Mouse (Mus musculus) spleen, postnatal 36 days (tissue): ENCODE measurements around the gene Gnl3l.

Experiments used
- DNase-seq, 2 experiments: peaks; one replicate each; pipeline ENCODE4 v3.0.0; 2022; ENCODE audit warnings: low spot score in 2 of 2, mixed read lengths in 1 of 2

Gnl3l gene

DNA sequence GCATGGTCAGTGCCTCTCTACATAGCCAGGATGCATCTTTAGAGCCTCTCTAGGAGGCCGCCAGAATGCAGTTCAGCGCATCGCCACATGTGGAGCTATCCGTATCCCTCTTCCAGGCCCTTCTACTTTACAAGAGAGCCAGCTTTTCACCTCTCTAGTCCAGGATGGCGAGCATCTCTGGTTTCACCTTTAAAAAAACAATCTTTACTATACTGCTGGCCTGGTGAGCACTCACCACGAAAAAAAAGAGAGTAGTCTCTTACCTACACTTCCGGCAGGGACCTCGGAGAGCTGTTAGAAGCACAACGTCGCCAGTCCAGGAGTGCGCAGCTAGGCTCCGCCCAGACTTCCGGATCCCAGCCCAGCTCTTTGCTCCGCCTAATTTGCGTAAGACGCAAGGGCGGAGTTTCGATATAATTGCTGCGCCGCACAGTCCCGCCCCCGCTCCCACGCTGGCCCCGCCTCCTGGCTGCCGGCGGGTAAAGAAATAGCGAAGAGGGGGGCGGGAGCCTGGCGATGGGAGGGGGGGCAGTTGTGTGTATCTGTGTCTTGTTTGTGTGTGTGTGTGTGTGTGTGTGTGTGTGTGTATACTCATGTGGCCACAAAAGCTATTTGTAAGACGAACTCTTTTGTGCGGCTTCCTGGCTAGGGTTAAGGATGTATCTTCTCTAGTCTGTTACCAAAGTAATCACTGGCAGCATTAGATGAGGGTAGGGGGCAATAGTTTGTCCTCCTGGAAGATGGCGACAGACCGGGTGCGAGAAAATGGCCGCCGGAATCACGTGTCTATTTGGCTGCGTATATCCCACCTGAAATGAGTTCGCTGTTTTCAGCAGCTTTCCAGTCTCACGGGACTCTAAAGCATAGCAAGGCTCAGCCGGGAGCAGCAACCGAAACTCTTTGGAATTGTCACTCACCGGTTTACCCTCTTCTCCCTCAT is at the start of gene Gnl3l:
Gene Gnl3l (minus strand): TSS at position 385 of the 940 bp plus-strand sequence.
- DNase-seq = peak; percentile 89

GRCm38 (mm10) chrX:151066071-151066666 is 49.0 kb upstream of the Gnl3l start:
- DNase-seq = no peak

- DNase-seq = no peak
Measured at GRCm38 (mm10) chrX:151061615-151062299, 44.6 kb upstream of the Gnl3l start.

DNA sequence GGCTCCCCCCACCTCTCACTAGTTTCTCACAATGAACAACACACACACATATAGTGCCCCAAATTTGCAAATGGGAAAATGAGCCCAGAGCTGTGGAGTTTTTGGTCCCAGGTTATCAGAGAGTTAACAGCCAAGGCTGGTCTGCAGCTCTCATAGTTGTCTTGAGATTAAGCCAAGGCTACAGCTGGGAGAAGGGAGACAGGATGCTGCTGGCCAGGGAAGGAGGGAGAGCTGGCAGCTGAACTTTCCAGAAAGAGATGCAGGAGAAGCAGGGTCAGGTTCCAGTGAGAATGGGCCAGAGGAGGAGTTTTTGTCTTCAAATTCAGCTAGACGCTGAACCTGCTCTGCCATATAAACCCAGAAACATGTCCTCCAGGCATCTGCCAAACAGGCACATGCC is 42.2 kb upstream of the Gnl3l start:
- DNase-seq = no peak

DNA sequence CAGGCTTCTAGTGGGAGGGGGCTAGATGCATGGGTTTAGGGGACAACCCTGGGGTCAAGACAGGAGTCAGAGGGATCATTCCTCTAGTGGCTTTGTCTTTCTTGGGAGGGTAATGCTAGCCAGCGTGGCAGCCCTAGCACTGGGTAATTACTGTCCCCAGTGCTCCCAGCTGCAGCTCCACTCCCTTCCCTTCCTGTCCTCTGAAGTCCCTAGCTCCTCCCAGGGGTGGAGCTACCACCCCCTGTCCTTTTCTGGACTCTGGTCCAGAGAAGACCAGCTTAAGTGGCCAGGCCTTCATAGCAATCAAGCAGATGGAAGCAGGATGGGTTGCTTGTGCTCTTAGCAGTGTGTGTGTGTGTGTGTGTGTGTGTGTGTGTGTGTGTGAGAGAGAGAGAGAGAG is 38.4 kb upstream of the Gnl3l start:
- DNase-seq = no peak

DNA sequence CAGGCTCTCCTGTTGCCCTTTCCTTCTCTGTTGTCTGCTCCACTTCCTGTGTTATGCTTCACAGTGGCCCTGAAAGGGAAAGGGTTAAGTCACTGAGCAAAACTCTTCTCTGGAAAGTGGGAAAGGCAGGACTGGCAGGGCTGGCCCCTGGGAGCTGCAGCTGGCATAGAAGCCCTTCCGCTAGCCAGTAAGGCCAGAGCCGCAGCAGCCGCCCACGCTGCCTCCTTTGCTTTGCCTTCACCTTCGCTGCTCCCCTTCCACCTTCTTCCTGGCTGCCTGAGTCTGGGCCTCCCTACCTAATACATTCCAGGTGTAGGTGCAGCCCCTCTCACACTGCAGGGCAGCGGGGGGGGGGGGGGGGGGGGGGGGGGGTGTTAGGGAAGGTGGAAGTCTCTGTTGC is 37.4 kb upstream of the Gnl3l start:
- no peak for DNase-seq

- no peak for DNase-seq
Measured at GRCm38 (mm10) chrX:151050337-151050736, 33.2 kb upstream of the Gnl3l start.

GRCm38 (mm10) chrX:151049661-151050215 is 32.6 kb upstream of the Gnl3l start:
- no peak for DNase-seq

- no peak for DNase-seq
Measured at GRCm38 (mm10) chrX:151047431-151048058, 30.4 kb upstream of the Gnl3l start.

GRCm38 (mm10) chrX:151046777-151047430 is 29.8 kb upstream of the Gnl3l start:
- peak; percentile 18 to 23 for DNase-seq

DNA sequence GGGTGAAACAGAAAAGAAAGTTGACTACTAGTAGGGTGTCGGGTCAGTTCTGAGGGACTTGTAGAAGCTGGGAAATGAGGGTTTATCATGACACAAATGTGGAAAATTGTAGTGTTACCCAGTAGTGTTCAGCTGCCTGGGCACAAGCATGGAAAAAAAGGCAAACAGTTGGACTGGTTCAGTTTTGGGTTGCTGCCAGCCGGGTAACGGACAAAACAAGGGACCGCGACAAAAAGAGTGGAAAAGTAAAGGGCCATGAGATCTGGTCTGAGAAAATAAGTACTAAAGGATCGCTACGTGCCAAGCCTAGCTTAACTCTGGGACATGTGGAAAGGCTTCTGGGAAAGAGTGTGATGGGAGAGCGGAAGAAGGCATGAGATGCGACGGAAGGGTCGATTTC is 29.2 kb upstream of the Gnl3l start:
- no peak for DNase-seq

DNA sequence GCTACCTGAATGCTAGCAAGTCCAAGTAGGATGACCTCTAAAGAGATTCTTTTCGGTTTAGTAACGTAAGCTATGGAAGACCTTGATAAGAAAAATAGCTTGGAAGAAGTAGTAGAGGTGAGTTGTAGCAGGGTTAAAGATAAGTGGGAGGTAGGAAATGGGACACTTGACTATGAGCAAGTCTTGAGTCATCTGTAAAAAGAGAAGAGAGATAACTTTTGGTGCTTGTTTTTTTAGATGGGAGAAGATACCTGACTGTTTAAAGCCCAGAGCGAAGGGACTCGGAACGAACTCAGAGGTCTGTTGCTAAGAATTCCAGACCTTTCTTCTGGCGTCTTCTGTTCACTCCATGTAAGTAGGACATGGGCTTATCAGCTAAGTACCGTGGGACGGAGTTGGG is 28.7 kb upstream of the Gnl3l start, which contains the start of gene Fgd1:
Gene Fgd1 (plus strand): TSS at position 301 of the 400 bp plus-strand sequence.
- DNase-seq = no peak

DNA sequence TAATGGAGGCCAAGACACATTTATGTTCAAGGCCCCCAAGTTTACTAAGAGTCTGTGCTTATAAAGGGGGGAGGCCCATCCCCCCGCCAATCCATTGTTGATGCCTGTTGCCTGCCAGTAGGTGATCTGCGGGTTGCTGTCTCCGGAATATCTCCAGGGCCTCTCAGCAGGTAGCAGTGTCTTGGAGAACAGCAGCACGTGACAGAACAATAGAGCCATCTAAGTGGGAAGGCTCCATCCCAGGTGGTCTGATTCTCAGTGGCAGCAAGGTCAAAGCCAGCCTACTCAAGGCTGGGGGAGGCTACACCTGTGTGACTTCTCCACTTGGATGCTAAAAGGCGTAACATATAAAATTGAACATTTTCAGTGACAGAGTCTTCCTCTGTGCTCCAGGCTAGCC is 24.1 kb upstream of the Gnl3l start:
- DNase-seq = no peak

- no peak for DNase-seq
Measured at GRCm38 (mm10) chrX:151031400-151031799, 14.3 kb upstream of the Gnl3l start.

DNA sequence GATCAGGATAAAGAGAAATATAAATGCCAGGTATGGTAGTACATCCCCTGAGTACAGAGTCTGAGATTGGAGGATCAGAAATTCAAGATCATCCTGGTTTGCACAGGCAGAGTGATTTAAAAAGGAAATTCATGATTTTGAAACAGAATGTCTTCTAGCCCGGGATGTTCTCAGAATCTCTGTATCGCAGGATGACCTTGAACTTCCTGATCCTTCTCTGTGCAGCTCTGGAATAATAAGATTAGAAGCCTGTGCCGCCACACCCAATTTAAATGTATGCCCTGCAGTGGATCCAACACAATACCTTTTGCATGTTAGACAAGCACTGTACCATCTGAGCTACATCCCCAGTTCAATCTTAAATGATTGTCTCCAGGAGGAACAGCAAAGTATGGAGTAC is 1.7 kb upstream of the Gnl3l start:
- DNase-seq = no peak

GRCm38 (mm10) chrX:151017897-151018296 is 775 bp upstream of the Gnl3l start:
- no peak for DNase-seq

GRCm38 (mm10) chrX:150996775-150997174 is 20.3 kb downstream of the Gnl3l start:
- no peak for DNase-seq

DNA sequence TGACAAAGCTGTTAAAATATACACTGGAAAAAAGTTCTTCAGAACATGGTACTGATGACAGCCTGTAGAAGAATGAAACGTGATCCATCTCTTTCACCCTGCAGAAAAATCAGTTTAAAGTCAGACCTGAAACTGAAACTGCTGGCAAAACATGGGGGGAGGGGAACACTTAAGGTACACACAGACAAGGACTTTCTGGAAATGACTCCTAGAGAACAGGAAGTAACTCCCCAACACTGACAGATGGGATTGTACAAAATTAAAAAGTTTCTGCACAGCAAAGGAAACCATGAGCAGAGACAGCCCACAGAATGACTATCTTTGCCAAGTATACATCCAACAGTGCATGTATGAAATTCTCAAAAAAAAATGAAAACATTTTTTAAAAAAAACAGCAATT is 35.5 kb downstream of the Gnl3l start:
- no peak for DNase-seq

- DNase-seq = no peak
Measured at GRCm38 (mm10) chrX:150975424-150975823, 41.7 kb downstream of the Gnl3l start.

DNA sequence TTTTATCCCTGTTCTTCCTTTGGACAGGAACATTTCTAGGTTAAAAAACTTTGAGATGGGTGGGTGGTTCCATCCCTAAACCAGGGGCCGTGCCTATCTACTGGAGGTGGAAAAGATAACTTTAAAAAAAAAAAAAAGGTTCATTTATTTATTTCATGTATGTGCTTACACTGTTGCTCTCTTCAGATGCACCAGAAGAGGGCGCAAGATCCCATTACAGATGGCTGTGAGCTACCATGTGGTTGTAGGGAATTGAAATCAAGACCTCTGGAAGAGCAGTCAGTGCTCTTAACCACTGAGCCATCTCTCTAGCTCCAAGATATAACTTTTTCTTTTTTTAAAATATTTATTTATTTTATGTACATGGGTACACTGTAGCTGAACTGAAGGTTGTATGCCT is 54.1 kb downstream of the Gnl3l start:
- no peak for DNase-seq

DNA sequence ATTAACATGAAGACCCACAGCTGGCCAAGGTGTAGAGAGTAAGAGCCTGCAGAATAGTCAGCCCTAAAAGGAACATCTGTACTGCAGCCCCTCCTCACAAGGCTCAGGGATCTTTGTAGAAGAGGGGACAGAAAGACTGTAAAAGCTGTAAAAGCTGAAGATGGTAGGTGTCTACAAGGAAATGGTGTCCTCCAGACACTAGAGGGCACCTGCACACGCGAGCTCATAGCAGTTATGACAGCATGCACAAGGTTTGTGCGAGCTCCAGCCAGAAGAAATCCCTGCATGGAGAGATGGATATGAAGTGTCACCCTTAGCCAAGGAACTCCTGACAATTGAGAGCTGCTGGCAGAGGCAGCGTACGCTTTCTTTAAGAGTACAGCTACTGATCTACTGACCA is 56.4 kb downstream of the Gnl3l start:
- DNase-seq = no peak
